Mouse (Mus musculus) CH12.LX (cell line): Measurements from ENCODE around the gene Col4a2. TPM values are rescaled to one million over a fixed set of nuclear protein-coding genes. Genes with fewer than 3 reads are reported as not detected.

Experiments
- DNase-seq: peaks from one replicate; pipeline ENCODE4 v3.0.0-alpha.2; 2013; ENCODE audit errors: extremely low read depth
- H3K27ac ChIP-seq: 2 replicates; pipeline ENCODE4 v1.5.1; 2012; ENCODE audit warnings: low read depth, mild to moderate bottlenecking, control low read depth, moderate library complexity; ENCODE audit not compliant: insufficient read depth
- H3K27me3 ChIP-seq: replicated peaks from 2 replicates; pipeline ENCODE3; 2012; ENCODE audit warnings: inconsistent platforms
- H3K36me3 ChIP-seq, 2 experiments: replicated peaks in 1 of 2; 2 replicates each; pipeline versions ENCODE3 to v1.6.1; 2012; ENCODE audit warnings: inconsistent platforms in 1 of 2, low read length in 1 of 2, mild to moderate bottlenecking in 1 of 2, mixed read lengths in 1 of 2, moderate library complexity in 1 of 2; ENCODE audit not compliant: control insufficient read depth in 1 of 2, insufficient read depth in 1 of 2
- H3K4me1 ChIP-seq, 2 experiments: 2 replicates each; pipeline ENCODE4 v1.6.1; 2012; ENCODE audit warnings: inconsistent platforms in 1 of 2, moderate library complexity in 1 of 2; ENCODE audit not compliant: insufficient read depth in 2 of 2, control insufficient read depth in 1 of 2
- H3K4me2 ChIP-seq: 2 replicates; pipeline ENCODE4 v1.6.1; 2012; ENCODE audit warnings: low read depth, mild to moderate bottlenecking, control low read depth; ENCODE audit not compliant: poor library complexity, insufficient read depth, severe bottlenecking
- H3K4me3 ChIP-seq, 3 experiments: fragments of 150-350 bp in 1 of 3; sonication (generic) in 1 of 3; replicated peaks in 1 of 3; 2 replicates each; pipeline versions ENCODE3 to v1.5.1; 2011 to 2012; ENCODE audit warnings: low read depth in 2 of 3, low read length in 2 of 3, mild to moderate bottlenecking in 2 of 3, moderate library complexity in 2 of 3, control low read depth in 1 of 3, improper control_type of control experiment in 1 of 3, inconsistent platforms in 1 of 3, mixed read lengths in 1 of 3; ENCODE audit not compliant: poor library complexity in 1 of 3
- H3K79me2 ChIP-seq: replicated peaks from 2 replicates; pipeline ENCODE4 v1.6.1; 2012; ENCODE audit warnings: mild to moderate bottlenecking, moderate library complexity; ENCODE audit not compliant: control insufficient read depth, poor library complexity, insufficient read depth, severe bottlenecking; ENCODE audit errors: extremely low read depth
- H3K9ac ChIP-seq: 2 replicates; pipeline ENCODE4 v1.6.1; 2012; ENCODE audit warnings: low read depth, mild to moderate bottlenecking, control low read depth, moderate library complexity; ENCODE audit not compliant: insufficient read depth
- H3K9me3 ChIP-seq: replicated peaks from 2 replicates; pipeline ENCODE3; 2012; ENCODE audit warnings: low read length, inconsistent platforms, mixed read lengths
- CHD2 ChIP-seq: IDR thresholded peaks from 2 replicates; pipeline ENCODE4 v1.6.1; 2011; ENCODE audit warnings: low read length, improper control_type of control experiment
- E2F4 ChIP-seq: IDR thresholded peaks from 2 replicates; pipeline ENCODE4 v1.6.1; 2011; ENCODE audit warnings: low read depth, low read length, improper control_type of control experiment; ENCODE audit not compliant: insufficient replicate concordance
- ELF1 ChIP-seq: IDR thresholded peaks from 2 replicates; pipeline ENCODE4 v1.6.1; 2014; ENCODE audit warnings: low read depth, mild to moderate bottlenecking, inconsistent platforms, low read length, improper control_type of control experiment
- EP300 ChIP-seq: IDR thresholded peaks from 2 replicates; pipeline ENCODE4 v1.6.1; 2011; ENCODE audit warnings: low read length, improper control_type of control experiment
- GABPA ChIP-seq: IDR thresholded peaks from 2 replicates; pipeline ENCODE4 v1.6.1; 2012; ENCODE audit warnings: low read depth, low read length, improper control_type of control experiment, inconsistent platforms; ENCODE audit not compliant: insufficient replicate concordance
- HCFC1 ChIP-seq: IDR thresholded peaks from 2 replicates; pipeline ENCODE4 v1.6.1; 2012; ENCODE audit warnings: low read depth, mild to moderate bottlenecking, inconsistent platforms, low read length, improper control_type of control experiment
- KAT2A ChIP-seq: IDR thresholded peaks from 2 replicates; pipeline ENCODE4 v1.6.1; 2012; ENCODE audit warnings: low read length, improper control_type of control experiment, inconsistent platforms; ENCODE audit not compliant: insufficient replicate concordance
- MAFK ChIP-seq: IDR thresholded peaks from 2 replicates; pipeline ENCODE4 v1.6.1; 2011; ENCODE audit warnings: low read length, improper control_type of control experiment; ENCODE audit not compliant: insufficient replicate concordance
- MAX ChIP-seq: IDR thresholded peaks from 2 replicates; pipeline ENCODE4 v1.6.1; 2011; ENCODE audit warnings: low read length, improper control_type of control experiment
- MYC ChIP-seq: IDR thresholded peaks from 2 replicates; pipeline ENCODE4 v1.6.1; 2011; ENCODE audit warnings: low read depth, mild to moderate bottlenecking, improper control_type of control experiment, low read length
- NRF1 ChIP-seq: IDR thresholded peaks from 2 replicates; pipeline ENCODE4 v1.6.1; 2014; ENCODE audit warnings: low read depth, mild to moderate bottlenecking, inconsistent platforms, low read length, improper control_type of control experiment, moderate library complexity
- PAX5 ChIP-seq: IDR thresholded peaks from 2 replicates; pipeline ENCODE4 v1.6.1; 2012; ENCODE audit warnings: low read length, inconsistent platforms, mixed read lengths
- RCOR1 ChIP-seq: conservative IDR thresholded peaks from 2 replicates; pipeline ENCODE4 v1.6.1; 2012; ENCODE audit warnings: low read depth, mild to moderate bottlenecking, inconsistent platforms, low read length, improper control_type of control experiment
- SMC3 ChIP-seq: IDR thresholded peaks from 2 replicates; pipeline ENCODE4 v1.6.1; 2011; ENCODE audit warnings: low read depth, low read length, improper control_type of control experiment
- USF1 ChIP-seq: IDR thresholded peaks from 2 replicates; pipeline ENCODE4 v1.6.1; 2014; ENCODE audit warnings: low read depth, mild to moderate bottlenecking, inconsistent platforms, low read length, improper control_type of control experiment
- ZC3H11A ChIP-seq: IDR thresholded peaks from 2 replicates; pipeline ENCODE4 v1.6.1; 2012; ENCODE audit warnings: low read depth, mild to moderate bottlenecking, inconsistent platforms, low read length, improper control_type of control experiment
- ZMIZ1 ChIP-seq: IDR thresholded peaks from 2 replicates; pipeline ENCODE4 v1.6.1; 2012; ENCODE audit warnings: low read depth, mild to moderate bottlenecking, inconsistent platforms, low read length, improper control_type of control experiment
- ZNF384 ChIP-seq: IDR thresholded peaks from 2 replicates; pipeline ENCODE4 v1.6.1; 2012; ENCODE audit warnings: low read depth, low read length, improper control_type of control experiment, inconsistent platforms
- dilution Hi-C: fragments of 300-500 bp; cut with MboI; formaldehyde crosslinking; loops from 2 replicates; pipeline ENCODE4 v1.14.3; 2020; ENCODE audit warnings: low sequenced_read_pairs; ENCODE audit not compliant: extremely low pct_unique_long_range_greater_than_20kb, extremely low pct_ligation_motif_present
- in situ Hi-C: fragments of 300-500 bp; cut with MboI; formaldehyde crosslinking; loops from 3 replicates; pipeline ENCODE4 v1.14.3; 2019; ENCODE audit warnings: low sequenced_read_pairs, low pct_ligation_motif_present, low pct_unique_long_range_greater_than_20kb, mixed read lengths
- polyA plus RNA-seq: library from polyadenylated mRNA; unstranded; fragments of >175 nt; gene quantifications from 2 replicates; pipeline ENCODE4 v1.2.1, GENCODE M21; 2012; ENCODE audit warnings: low read depth; ENCODE audit not compliant: insufficient read length
- total RNA-seq, 2 experiments: library from RNA; depleted of rRNA; stranded (reverse); fragments of 300-350 nt in 1 of 2; fragments of >200 nt in 1 of 2; gene quantifications; 2 replicates each; pipeline ENCODE4 v1.2.3; 2012 to 2014

Col4a2 gene
- total RNA-seq (2012; rRNA removed) (0.04 TPM in 2 replicates), total RNA-seq (2014; rRNA removed) (not detected in 2 replicates), polyA plus RNA-seq (0.07 and 0.11 TPM in 2 replicates)

DNA sequence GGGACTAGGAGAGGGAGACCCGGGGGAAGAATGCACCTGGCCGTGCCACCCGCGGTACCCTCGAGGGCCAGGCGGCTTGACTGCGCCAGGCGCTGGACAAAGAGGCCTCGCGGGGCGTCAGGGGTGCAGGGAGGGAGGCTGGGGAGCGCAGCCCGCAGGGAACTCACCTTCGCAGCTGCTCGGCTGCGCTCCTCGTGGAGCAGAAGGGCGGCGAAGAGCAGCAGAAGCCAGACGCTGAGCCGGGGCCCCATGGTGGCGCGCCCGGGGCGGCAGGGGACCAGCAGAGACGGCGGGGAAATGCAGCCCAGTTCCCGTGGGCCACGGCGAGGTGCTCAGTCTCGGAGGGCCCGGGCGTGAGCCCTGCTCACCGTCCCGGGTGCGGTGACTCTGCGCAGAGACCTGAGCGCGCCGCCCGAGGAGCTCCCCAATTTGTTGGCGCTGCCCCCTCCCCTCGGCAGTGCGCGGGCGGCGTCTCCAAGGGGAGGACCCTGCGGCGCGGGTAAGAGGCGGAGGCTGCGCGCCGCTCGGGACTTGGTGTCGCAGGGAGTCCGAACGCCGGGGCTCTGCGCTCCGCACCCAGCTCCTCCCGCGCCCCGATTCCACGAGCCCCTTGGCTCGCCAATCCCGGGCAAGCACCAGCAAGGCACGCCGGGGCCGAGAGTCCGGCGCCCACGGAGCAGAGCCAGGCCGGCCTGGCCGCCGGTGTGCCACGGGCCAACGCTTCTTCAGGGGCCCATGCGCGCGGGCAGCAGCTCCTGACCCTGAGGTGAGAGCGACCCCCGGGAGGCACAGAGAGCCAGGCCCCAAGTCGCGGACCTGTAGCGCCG lies at the start of gene Col4a2, which contains the start of gene Col4a1:
TSS of gene Col4a2 (plus strand) at position 457 of the 827 bp plus-strand sequence.
TSS of gene Col4a1 (minus strand) at position 478 of the 827 bp plus-strand sequence.
- Histone ChIP-seq H3K79me2 (no peaks in the 10 kb centered on the region), H3K4me3 (no peak within 1 kb of the TSS), H3K4me1 (peaks cover 0 to 8% of the 10 kb centered on the region in 2 experiments; a peak in 2 of 4 replicates), H3K9me3 (no peaks in the 10 kb centered on the region), H3K36me3 (no peaks in the 10 kb centered on the region), H3K4me2 (no peak within 1 kb of the TSS), H3K27me3 (peaks cover 11% of the 10 kb centered on the region), H3K27ac (no peak within 1 kb of the TSS), H3K9ac (no peak within 1 kb of the TSS)
- TF ChIP-seq USF1, result no peak
- TF ChIP-seq E2F4, result no peak
- dilution Hi-C loops, result no loop called here
- DNase-seq, result no peak
- in situ Hi-C loops, result no loop called here

DNA sequence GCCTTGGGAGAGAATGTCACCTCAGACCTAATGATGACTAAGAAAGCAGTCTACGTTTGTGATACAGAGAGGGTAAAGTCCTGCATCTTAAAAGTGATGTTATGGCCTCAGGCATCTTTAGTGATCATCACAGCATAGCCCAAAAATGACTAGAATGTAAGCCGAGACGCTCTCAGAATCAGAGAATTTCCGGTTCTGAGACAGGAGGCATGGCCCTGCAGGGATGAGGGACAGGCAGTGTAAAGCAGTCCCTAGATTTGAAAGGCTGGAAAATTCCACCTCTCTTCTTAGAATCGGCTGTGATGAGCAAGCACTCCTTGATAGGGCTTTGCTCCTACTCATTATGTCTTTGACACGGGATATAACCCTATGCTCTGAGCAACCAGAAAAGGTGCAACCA lies 48.8 kb upstream of the Col4a2 start:
- dilution Hi-C loops (no loop called here), in situ Hi-C loops (no loop called here)
- peaks cover 87% of the 10 kb centered on the region for H3K27me3 ChIP-seq
- TF ChIP-seq ZC3H11A (no peak), KAT2A (no peak), ELF1 (no peak), NRF1 (no peak), HCFC1 (no peak), EP300 (no peak), SMC3 (no peak)
- no peaks in the 10 kb centered on the region for H3K36me3 ChIP-seq
- H3K9ac ChIP-seq, result no peak overlapping the region
- no peak overlapping the region for H3K4me2 ChIP-seq
- no peak overlapping the region for H3K27ac ChIP-seq
- H3K79me2 ChIP-seq, result no peaks in the 10 kb centered on the region
- H3K4me1 ChIP-seq, result no peaks in the 10 kb centered on the region
- no peaks in the 10 kb centered on the region for H3K9me3 ChIP-seq
- H3K4me3 ChIP-seq, result no peak overlapping the region
- no peak for DNase-seq

DNA sequence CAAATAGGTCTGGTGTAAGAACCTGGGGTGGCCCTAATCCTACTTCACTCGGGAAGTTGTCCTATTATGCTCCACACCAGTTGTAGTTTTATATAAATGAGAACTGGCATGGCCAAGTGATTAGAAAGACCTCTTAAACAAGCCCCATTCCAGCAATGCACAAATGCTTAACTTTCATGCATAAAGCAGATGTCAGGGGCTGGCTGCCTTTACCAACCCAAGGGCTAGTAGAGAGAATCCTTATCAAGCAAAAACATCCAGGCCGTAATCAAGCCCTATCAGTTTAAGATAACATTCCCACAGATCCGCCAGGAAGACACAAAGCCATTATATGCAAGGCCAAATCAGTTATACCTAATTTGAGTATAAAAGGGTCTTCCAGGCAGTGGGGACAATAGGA lies 46.6 kb upstream of the Col4a2 start:
- DNase-seq, result no peak
- TF ChIP-seq HCFC1, result no peak
- TF ChIP-seq MAFK, result no peak
- TF ChIP-seq CHD2, result no peak
- no peak for TF ChIP-seq ZC3H11A
- TF ChIP-seq RCOR1, result no peak
- no peak for TF ChIP-seq E2F4
- no peak for TF ChIP-seq MYC
- TF ChIP-seq MAX, result no peak
- no peak for TF ChIP-seq GABPA
- no peak for TF ChIP-seq ELF1
- no peak for TF ChIP-seq ZMIZ1
- TF ChIP-seq ZNF384, result no peak
- TF ChIP-seq KAT2A, result no peak
- TF ChIP-seq PAX5, result no peak
- TF ChIP-seq, all 38 proteins: peak for 0
- Histone ChIP-seq H3K9ac (no peak overlapping the region), H3K4me3 (no peak overlapping the region), H3K4me1 (peaks cover 0 to 3% of the 10 kb centered on the region in 2 experiments; a peak in 1 of 4 replicates), H3K4me2 (no peak overlapping the region), H3K27me3 (peaks cover 85% of the 10 kb centered on the region), H3K36me3 (no peaks in the 10 kb centered on the region), H3K9me3 (no peaks in the 10 kb centered on the region), H3K79me2 (no peaks in the 10 kb centered on the region), H3K27ac (no peak overlapping the region)
- in situ Hi-C loops (no loop called here), dilution Hi-C loops (no loop called here)
